Mouse (Mus musculus): ENCODE results near the gene Clk2.

DNA sequence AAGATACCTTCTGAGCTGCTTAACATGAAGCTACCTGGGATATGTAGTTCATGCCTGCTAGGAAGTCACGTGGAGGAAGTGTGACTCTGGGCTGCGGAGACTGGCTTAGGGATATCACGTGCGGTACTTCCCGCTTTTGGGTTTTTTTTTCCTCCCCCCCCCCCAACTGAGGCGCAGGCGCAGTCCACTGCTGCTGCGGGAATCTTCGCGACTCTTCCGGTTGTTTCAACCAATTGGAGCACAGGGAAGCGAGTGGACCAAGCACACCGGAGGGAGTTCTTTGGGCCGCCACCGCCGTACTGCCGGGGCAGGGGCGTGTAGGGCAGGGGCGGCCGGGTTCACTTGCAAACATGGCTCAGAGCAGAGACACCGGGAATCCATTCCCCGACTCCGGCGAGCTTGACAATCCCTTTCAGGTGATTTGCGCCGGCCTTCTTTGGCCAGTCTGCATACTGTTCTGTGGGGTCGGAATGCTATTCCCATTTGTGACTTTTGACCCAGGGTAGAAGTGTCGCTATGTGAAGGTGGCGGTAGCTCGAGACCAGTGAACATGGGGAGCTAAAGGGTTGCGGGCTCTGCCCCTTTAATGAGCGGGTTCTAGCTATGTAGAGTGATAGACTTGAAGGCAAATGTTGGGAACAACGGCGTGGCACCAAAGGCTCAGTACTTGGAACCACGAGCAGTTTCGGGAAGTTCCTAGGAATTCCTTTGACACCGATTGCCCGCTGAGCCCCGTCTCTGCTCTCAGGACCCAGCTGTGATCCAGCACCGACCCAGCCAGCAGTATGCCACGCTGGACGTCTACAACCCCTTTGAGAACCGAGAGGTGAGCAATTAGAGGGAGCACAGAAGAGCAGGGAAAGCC is 12.9 kb downstream of the Clk2 start, which contains the start of gene Scamp3:
- TF ChIP-seq EP300 (optimal IDR thresholded peaks at IDR 0.05) = no peak
- TF ChIP-seq CTCF (IDR thresholded peaks at IDR 0.05; ENCODE audit: low read depth) = no peak
